Mouse (Mus musculus) heart, embryonic 16.5 days (tissue): Measurements from ENCODE around the gene Spata46. TPM values are rescaled to one million over a fixed set of nuclear protein-coding genes. Genes with fewer than 3 reads are reported as not detected.

ENCODE experiments used
- ATAC-seq: fragments of 200-750 bp; cut with Nextera tagmentation; replicated peaks from 2 replicates; pipeline ENCODE4 v1.8.0; 2017; ENCODE audit warnings: moderate number of reproducible peaks; ENCODE audit not compliant: insufficient read depth, low FRiP score; ENCODE audit errors: extremely low read depth
- H3K27ac ChIP-seq: fragments of 300-500 bp; sonication (generic); 2 replicates; pipeline ENCODE4 v1.5.1; 2014; ENCODE audit warnings: mild to moderate bottlenecking, low read length, control low read depth, moderate library complexity
- H3K27me3 ChIP-seq: fragments of 300-500 bp; sonication (generic); 2 replicates; pipeline ENCODE4 v1.6.1; 2014; ENCODE audit warnings: low read length, mixed read lengths; ENCODE audit not compliant: control insufficient read depth, insufficient read depth
- H3K36me3 ChIP-seq: fragments of 300-500 bp; sonication (generic); 2 replicates; pipeline ENCODE4 v1.6.1; 2014; ENCODE audit not compliant: control insufficient read depth, insufficient read depth
- H3K4me1 ChIP-seq: fragments of 300-500 bp; sonication (generic); 2 replicates; pipeline ENCODE4 v1.6.1; 2014; ENCODE audit warnings: low read length, mixed read lengths; ENCODE audit not compliant: control insufficient read depth, insufficient read depth
- H3K4me2 ChIP-seq: fragments of 300-500 bp; sonication (generic); 2 replicates; pipeline ENCODE4 v1.6.1; 2014; ENCODE audit warnings: low read depth, mild to moderate bottlenecking, control low read depth, low read length
- H3K4me3 ChIP-seq: fragments of 300-500 bp; sonication (generic); 2 replicates; pipeline ENCODE4 v1.5.1; 2014; ENCODE audit warnings: mild to moderate bottlenecking, control low read depth, low read length
- H3K9ac ChIP-seq: fragments of 300-500 bp; sonication (generic); 2 replicates; pipeline ENCODE4 v1.6.1; 2014; ENCODE audit warnings: low read length, control low read depth
- H3K9me3 ChIP-seq: fragments of 300-500 bp; sonication (generic); replicated peaks from 2 replicates; pipeline ENCODE4 v1.6.1; 2016; ENCODE audit warnings: low read length; ENCODE audit not compliant: control insufficient read depth
- WGBS: fragments of 180-500 bp; shearing (Covaris S2); extraction: QIAGEN DNeasy Blood & Tissue Kit; methylation state at CpG from one replicate; pipeline ENCODE4 v1.1.7; 2014; 5-methylcytosine and 5-hydroxymethylcytosine counted together
- polyA plus RNA-seq: library from polyadenylated mRNA; unstranded; fragments of >200 nt; fragmentation: Nextera tagmentation; extraction: Ambion mirVana; gene quantifications from 2 replicates; pipeline ENCODE4 v1.2.1, GENCODE M21; 2015

The Spata46 gene
- polyA plus RNA-seq, 1 experiment from 2014 or later: 1.3 TPM

GRCm38 (mm10) chr1:170294786-170295570 is 13.6 kb upstream of the Spata46 start:
- Histone ChIP-seq H3K4me1 (no peaks in the 10 kb centered on the region), H3K27me3 (no peaks in the 10 kb centered on the region), H3K9me3 (no peaks in the 10 kb centered on the region), H3K4me2 (no peak overlapping the region), H3K9ac (no peak overlapping the region), H3K36me3 (no peaks in the 10 kb centered on the region), H3K4me3 (no peak overlapping the region), H3K27ac (no peak overlapping the region)
- no peak for ATAC-seq
- 60% methylated on average over 15 of the region's 15 CpGs for WGBS

GRCm38 (mm10) chr1:170299496-170299895 is 9.1 kb upstream of the Spata46 start:
- Histone ChIP-seq H3K9ac (no peak overlapping the region), H3K27me3 (no peaks in the 10 kb centered on the region), H3K9me3 (no peaks in the 10 kb centered on the region), H3K4me2 (no peak overlapping the region), H3K36me3 (peaks cover 4% of the 10 kb centered on the region; the same call in 1 of the 2 replicates), H3K4me1 (no peaks in the 10 kb centered on the region), H3K27ac (no peak overlapping the region), H3K4me3 (no peak overlapping the region)
- ATAC-seq: no peak
- WGBS: 81% methylated on average over 4 of the region's 4 CpGs

GRCm38 (mm10) chr1:170301686-170302085 is 6.9 kb upstream of the Spata46 start:
- H3K4me3 ChIP-seq: no peak overlapping the region
- peaks cover 7% of the 10 kb centered on the region for H3K36me3 ChIP-seq
- no peak overlapping the region for H3K9ac ChIP-seq
- no peaks in the 10 kb centered on the region for H3K27me3 ChIP-seq
- 91% methylated on average over 9 of the region's 9 CpGs for WGBS
- no peak overlapping the region for H3K4me2 ChIP-seq
- ATAC-seq: no peak
- no peaks in the 10 kb centered on the region for H3K4me1 ChIP-seq
- no peak overlapping the region for H3K27ac ChIP-seq
- H3K9me3 ChIP-seq: no peaks in the 10 kb centered on the region

GRCm38 (mm10) chr1:170302456-170302855 is 6.1 kb upstream of the Spata46 start:
- peaks cover 7% of the 10 kb centered on the region for H3K36me3 ChIP-seq
- H3K4me3 ChIP-seq: no peak overlapping the region
- H3K9me3 ChIP-seq: no peaks in the 10 kb centered on the region
- WGBS: 84% methylated on average over 6 of the region's 6 CpGs
- no peak overlapping the region for H3K27ac ChIP-seq
- H3K27me3 ChIP-seq: no peaks in the 10 kb centered on the region
- no peak overlapping the region for H3K9ac ChIP-seq
- no peak overlapping the region for H3K4me2 ChIP-seq
- H3K4me1 ChIP-seq: no peaks in the 10 kb centered on the region
- no peak for ATAC-seq

- no peak overlapping the region for H3K27ac ChIP-seq
- no peak overlapping the region for H3K4me3 ChIP-seq
- 67% methylated on average over 6 of the region's 6 CpGs for WGBS
- no peaks in the 10 kb centered on the region for H3K9me3 ChIP-seq
- no peak overlapping the region for H3K4me2 ChIP-seq
- no peaks in the 10 kb centered on the region for H3K4me1 ChIP-seq
- peaks cover 7% of the 10 kb centered on the region for H3K36me3 ChIP-seq
- ATAC-seq: no peak
- no peak overlapping the region for H3K9ac ChIP-seq
- H3K27me3 ChIP-seq: no peaks in the 10 kb centered on the region
Measured at GRCm38 (mm10) chr1:170303103-170303502, 5.5 kb upstream of the Spata46 start.

- no peak overlapping the region for H3K9ac ChIP-seq
- H3K36me3 ChIP-seq: peaks cover 7% of the 10 kb centered on the region
- H3K9me3 ChIP-seq: no peaks in the 10 kb centered on the region
- no peaks in the 10 kb centered on the region for H3K4me1 ChIP-seq
- H3K27me3 ChIP-seq: no peaks in the 10 kb centered on the region
- H3K4me2 ChIP-seq: no peak overlapping the region
- WGBS: 78% methylated on average over 10 of the region's 10 CpGs
- no peak for ATAC-seq
- H3K4me3 ChIP-seq: no peak overlapping the region
- H3K27ac ChIP-seq: no peak overlapping the region
Measured at GRCm38 (mm10) chr1:170305002-170305401, 3.6 kb upstream of the Spata46 start.

GRCm38 (mm10) chr1:170306232-170306631 is 2.4 kb upstream of the Spata46 start, which contains the start of gene Gm7694:
Gm7694 (minus strand) TSS chr1:170306332.
- 95% methylated on average over 4 of the region's 4 CpGs for whole genome bisulfite sequencing
- H3K4me3 ChIP-seq: no peak within 1 kb of the TSS
- ATAC-seq: no peak

GRCm38 (mm10) chr1:170311431-170311830 is 2.8 kb downstream of the Spata46 start:
- Histone ChIP-seq H3K27ac (no peak overlapping the region), H3K27me3 (no peaks in the 10 kb centered on the region), H3K9me3 (no peaks in the 10 kb centered on the region), H3K4me2 (no peak overlapping the region), H3K4me3 (no peak overlapping the region), H3K9ac (no peak overlapping the region), H3K4me1 (no peaks in the 10 kb centered on the region), H3K36me3 (no peaks in the 10 kb centered on the region)
- no peak for ATAC-seq
- WGBS: 70% methylated on average over 6 of the region's 6 CpGs

More at GRCm38 (mm10) chr1:170306232-170306631, 2.4 kb upstream of the Spata46 start, which contains the start of gene Gm7694:
- H3K4me1 ChIP-seq: no peaks in the 10 kb centered on the region
- no peak within 1 kb of the TSS for H3K9ac ChIP-seq
- no peaks in the 10 kb centered on the region for H3K9me3 ChIP-seq
- peaks cover 3% of the 10 kb centered on the region; the same call in 1 of the 2 replicates for H3K36me3 ChIP-seq
- no peak within 1 kb of the TSS for H3K4me2 ChIP-seq
- no peaks in the 10 kb centered on the region for H3K27me3 ChIP-seq
- H3K27ac ChIP-seq: no peak within 1 kb of the TSS

- H3K27ac ChIP-seq: no peak overlapping the region
- ATAC-seq: no peak
- no peak overlapping the region for H3K9ac ChIP-seq
- H3K27me3 ChIP-seq: no peaks in the 10 kb centered on the region
- no peaks in the 10 kb centered on the region for H3K9me3 ChIP-seq
- no peak overlapping the region for H3K4me2 ChIP-seq
- 86% methylated on average over 2 of the region's 2 CpGs for WGBS
- H3K4me3 ChIP-seq: no peak overlapping the region
- 0 out of 2 replicates have a peak, but pooled peaks cover under 1% of the 10 kb centered on the region for H3K36me3 ChIP-seq
- H3K4me1 ChIP-seq: no peaks in the 10 kb centered on the region
Measured at GRCm38 (mm10) chr1:170322046-170322445, 13.4 kb downstream of the Spata46 start.
